Mouse (Mus musculus): ENCODE measurements around the gene Pde4b. TPM values are rescaled to one million over a fixed set of nuclear protein-coding genes. Genes with fewer than 3 reads are reported as not detected.

Gene Pde4b
- 166 TPM for total RNA-seq (2023)

DNA sequence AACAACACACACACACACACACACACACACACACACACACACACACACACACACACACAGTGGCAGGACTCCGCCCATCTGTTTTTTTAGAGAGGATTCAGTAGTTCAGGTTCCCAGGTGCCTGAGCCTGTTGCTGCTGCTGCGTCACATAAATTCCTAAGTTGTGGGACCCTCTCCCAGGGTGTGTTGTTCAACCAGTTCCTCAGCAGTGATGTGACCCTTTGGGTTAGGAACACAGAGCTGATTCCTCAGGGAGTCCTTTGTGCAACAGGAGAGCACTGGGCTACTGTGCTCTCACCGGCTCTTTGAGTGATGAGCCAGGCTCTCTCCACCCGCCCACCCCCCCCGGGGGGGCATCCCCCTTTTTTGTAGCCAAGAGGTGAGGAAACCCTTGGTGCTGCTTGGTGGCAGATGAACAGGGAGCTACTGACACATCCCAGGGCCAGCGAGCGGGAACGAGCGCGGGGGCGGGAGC lies at the start of gene Pde4b:
Pde4b (plus strand) TSS at position 453 of the 475 bp plus-strand sequence.

Other genes starting within 250 kb of the Pde4b start
- gene B020004J07Rik, start 243.5 kb upstream of the Pde4b start, total RNA-seq (2023), result not detected
- not detected for gene C130073F10Rik, start 193.8 kb upstream of the Pde4b start, total RNA-seq (2023)
- not detected for gene Gm12800, start 178.4 kb upstream of the Pde4b start, total RNA-seq (2023)
- not detected for gene Gm12794, start 147.1 kb upstream of the Pde4b start, total RNA-seq (2023)
- gene Gm12790, start 106.5 kb upstream of the Pde4b start, total RNA-seq (2023), result not detected
- gene Gm12789, start 100.9 kb upstream of the Pde4b start, total RNA-seq (2023), result not detected